Mouse (Mus musculus) ES-Bruce4 (cell line): ENCODE data around the gene Ttll9.

Experiments
- CTCF ChIP-seq: IDR thresholded peaks from one replicate; pipeline ENCODE4 v1.8.1; 2011; ENCODE audit warnings: low read depth, low read length
- EP300 ChIP-seq: IDR thresholded peaks from 2 replicates; pipeline ENCODE4 v1.6.1; 2011; ENCODE audit warnings: low read depth, low read length; ENCODE audit not compliant: insufficient read depth
- POLR2A ChIP-seq: IDR thresholded peaks from one replicate; pipeline ENCODE4 v1.8.1; 2011; ENCODE audit warnings: low read length; ENCODE audit not compliant: insufficient read depth

DNA sequence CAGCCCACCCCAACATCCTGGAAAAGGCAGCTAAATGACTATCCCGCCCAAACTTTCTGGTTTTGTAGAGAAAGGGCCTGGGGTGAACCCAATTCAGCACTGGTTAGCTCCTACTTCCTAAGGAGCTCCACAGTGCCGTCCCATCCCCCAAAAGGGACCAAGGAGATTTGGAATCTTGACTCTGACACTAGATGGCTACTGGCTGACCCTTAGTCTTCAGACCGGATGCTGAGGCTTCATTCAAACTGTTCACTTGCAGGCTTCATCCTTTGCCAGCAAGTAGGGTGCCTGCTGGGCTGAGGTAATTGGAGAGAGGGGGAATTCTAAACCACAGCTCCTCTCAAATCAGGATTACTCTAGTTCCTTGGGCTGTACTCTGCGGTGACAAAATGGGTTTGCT lies 70.7 kb downstream of the Ttll9 start:
- no peak for TF ChIP-seq CTCF
- TF ChIP-seq POLR2A = no peak
- TF ChIP-seq EP300 = no peak
